Mouse (Mus musculus) forebrain, embryonic 10.5 days (tissue): ENCODE measurements around the gene Polr2j. TPM values are rescaled to one million over a fixed set of nuclear protein-coding genes. Genes with fewer than 3 reads are reported as not detected.
"Not testable (repeated sequence)": the region's sequence is repeated elsewhere in the genome, so short reads cannot be mapped to it uniquely, and the experiment has no call there.

Experiments used
- DNase-seq: peaks from one replicate; pipeline ENCODE4 v3.0.0-alpha.2; 2017; ENCODE audit warnings: low spot score; ENCODE audit errors: extremely low spot score
- H3K27ac ChIP-seq: fragments of 300-500 bp; sonication (generic); 2 replicates; pipeline ENCODE4 v1.5.1; 2016; ENCODE audit warnings: mild to moderate bottlenecking
- H3K27me3 ChIP-seq: fragments of 300-500 bp; sonication (generic); 2 replicates; pipeline ENCODE4 v1.6.1; 2016; ENCODE audit warnings: mild to moderate bottlenecking; ENCODE audit not compliant: poor library complexity, severe bottlenecking
- H3K36me3 ChIP-seq: fragments of 300-500 bp; sonication (generic); replicated peaks from 2 replicates; pipeline ENCODE4 v1.6.1; 2016; ENCODE audit warnings: mild to moderate bottlenecking, moderate library complexity
- H3K4me1 ChIP-seq: fragments of 300-500 bp; sonication (generic); 2 replicates; pipeline ENCODE4 v1.6.1; 2016
- H3K4me3 ChIP-seq: fragments of 300-500 bp; sonication (generic); 2 replicates; pipeline ENCODE4 v1.5.1; 2016; ENCODE audit warnings: mild to moderate bottlenecking, moderate library complexity
- H3K9me3 ChIP-seq: fragments of 300-500 bp; sonication (generic); 2 replicates; pipeline ENCODE4 v1.6.1; 2016; ENCODE audit warnings: mild to moderate bottlenecking, moderate library complexity
- WGBS: fragments of 180-500 bp; shearing (Covaris S2); methylation state at CpG from one replicate; pipeline ENCODE4 v1.1.7; 2016; 5-methylcytosine and 5-hydroxymethylcytosine counted together
- polyA plus RNA-seq: library from polyadenylated mRNA; unstranded; fragments of >200 nt; fragmentation: Nextera tagmentation; extraction: Ambion mirVana; gene quantifications from 2 replicates; pipeline ENCODE4 v1.2.1, GENCODE M21; 2016

Gene Polr2j
- polyA plus RNA-seq, 1 experiment from 2014 or later: 299 TPM

- Histone ChIP-seq H3K36me3 (peaks cover 91% of the 10 kb centered on the region), H3K27me3 (no peaks in the 10 kb centered on the region), H3K4me1 (peaks cover 13% of the 10 kb centered on the region), H3K4me3 (no peak overlapping the region), H3K9me3 (no peaks in the 10 kb centered on the region), H3K27ac (no peak overlapping the region)
- WGBS: 94% methylated on average over 10 of the region's 10 CpGs
- DNase-seq: no peak
Measured at GRCm38 (mm10) chr5:136122165-136122564, 5.7 kb downstream of the Polr2j start.

GRCm38 (mm10) chr5:136135571-136136291 lies 19.3 kb downstream of the Polr2j start, which contains the start of the genes Lrwd1 and Alkbh4:
Gene Lrwd1 (minus strand): TSS chr5:136136074.
Gene Alkbh4 (plus strand): TSS chr5:136136146.
- Histone ChIP-seq H3K27me3 (no peaks in the 10 kb centered on the region), H3K9me3 (no peaks in the 10 kb centered on the region), H3K36me3 (peaks cover 65% of the 10 kb centered on the region), H3K4me1 (peaks cover 25% of the 10 kb centered on the region), H3K4me3 (peak within 1 kb of the TSS; percentile 80), H3K27ac (peak within 1 kb of the TSS; percentile 89)
- DNase-seq: peak; percentile 94
- WGBS: under 1% methylated on average over 60 of the region's 60 CpGs

- Histone ChIP-seq H3K4me3 (peak overlapping the region; percentile 80), H3K9me3 (no peaks in the 10 kb centered on the region), H3K27ac (peak overlapping the region; percentile 89), H3K27me3 (no peaks in the 10 kb centered on the region), H3K4me1 (peaks cover 25% of the 10 kb centered on the region), H3K36me3 (peaks cover 65% of the 10 kb centered on the region)
- DNase-seq: no peak
- 8% methylated on average over 20 of the region's 20 CpGs for WGBS
Measured at GRCm38 (mm10) chr5:136136292-136136990, 20.0 kb downstream of the Polr2j start.

- no peak for DNase-seq
- Histone ChIP-seq H3K27me3 (no peaks in the 10 kb centered on the region), H3K4me3 (no peak overlapping the region), H3K4me1 (peaks cover 25% of the 10 kb centered on the region), H3K9me3 (no peaks in the 10 kb centered on the region), H3K36me3 (peaks cover 66% of the 10 kb centered on the region), H3K27ac (no peak overlapping the region)
- 77% methylated on average over 13 of the region's 13 CpGs for WGBS
Measured at GRCm38 (mm10) chr5:136137658-136138274, 21.3 kb downstream of the Polr2j start.

GRCm38 (mm10) chr5:136139393-136139792 lies 23.0 kb downstream of the Polr2j start:
- H3K4me3 ChIP-seq: no peak overlapping the region
- no peaks in the 10 kb centered on the region for H3K27me3 ChIP-seq
- H3K4me1 ChIP-seq: peaks cover 23% of the 10 kb centered on the region
- H3K36me3 ChIP-seq: peaks cover 49% of the 10 kb centered on the region
- WGBS: 94% methylated on average over 13 of the region's 13 CpGs
- H3K27ac ChIP-seq: no peak overlapping the region
- H3K9me3 ChIP-seq: peaks cover 8% of the 10 kb centered on the region
- no peak for DNase-seq

- no peak for DNase-seq
- Histone ChIP-seq H3K9me3 (peaks cover 8% of the 10 kb centered on the region), H3K27ac (no peak overlapping the region), H3K4me3 (no peak overlapping the region), H3K27me3 (no peaks in the 10 kb centered on the region), H3K4me1 (peaks cover 17% of the 10 kb centered on the region), H3K36me3 (peaks cover 47% of the 10 kb centered on the region)
- WGBS: 94% methylated on average over 10 of the region's 10 CpGs
Measured at GRCm38 (mm10) chr5:136140057-136140482, 23.6 kb downstream of the Polr2j start.

- Histone ChIP-seq H3K27me3 (no peaks in the 10 kb centered on the region), H3K4me3 (no peak overlapping the region), H3K4me1 (no peaks in the 10 kb centered on the region), H3K9me3 (peaks cover 8% of the 10 kb centered on the region), H3K36me3 (peaks cover 47% of the 10 kb centered on the region), H3K27ac (no peak overlapping the region)
- 83% methylated on average over 5 of the region's 5 CpGs for WGBS
- no peak for DNase-seq
Measured at GRCm38 (mm10) chr5:136142746-136143145, 26.3 kb downstream of the Polr2j start.

GRCm38 (mm10) chr5:136143161-136143755 lies 26.8 kb downstream of the Polr2j start:
- peaks cover 8% of the 10 kb centered on the region for H3K9me3 ChIP-seq
- H3K27me3 ChIP-seq: no peaks in the 10 kb centered on the region
- H3K4me1 ChIP-seq: no peaks in the 10 kb centered on the region
- DNase-seq: no peak
- H3K36me3 ChIP-seq: peaks cover 45% of the 10 kb centered on the region
- H3K4me3 ChIP-seq: no peak overlapping the region
- WGBS: 91% methylated on average over 6 of the region's 6 CpGs
- no peak overlapping the region for H3K27ac ChIP-seq

GRCm38 (mm10) chr5:136144606-136145430 lies 28.4 kb downstream of the Polr2j start:
- Histone ChIP-seq H3K27me3 (no peaks in the 10 kb centered on the region), H3K36me3 (peaks cover 29% of the 10 kb centered on the region), H3K4me1 (no peaks in the 10 kb centered on the region), H3K4me3 (no peak overlapping the region), H3K27ac (no peak overlapping the region), H3K9me3 (peaks cover 8% of the 10 kb centered on the region)
- no peak for DNase-seq
- 82% methylated on average over 12 of the region's 12 CpGs for WGBS

GRCm38 (mm10) chr5:136146936-136147335 lies 30.5 kb downstream of the Polr2j start:
- Histone ChIP-seq H3K27me3 (no peaks in the 10 kb centered on the region), H3K9me3 (peaks cover 8% of the 10 kb centered on the region), H3K36me3 (peaks cover 8% of the 10 kb centered on the region), H3K4me3 (no peak overlapping the region), H3K27ac (no peak overlapping the region), H3K4me1 (no peaks in the 10 kb centered on the region)
- WGBS: 95% methylated on average over 1 of the region's 1 CpGs
- DNase-seq: no peak

GRCm38 (mm10) chr5:136147704-136148103 lies 31.3 kb downstream of the Polr2j start:
- DNase-seq: no peak
- H3K36me3 ChIP-seq: peaks cover under 1% of the 10 kb centered on the region; the same call in 1 of the 2 replicates
- 73% methylated on average over 8 of the region's 8 CpGs for WGBS
- H3K4me3 ChIP-seq: no peak overlapping the region
- peaks cover 8% of the 10 kb centered on the region for H3K9me3 ChIP-seq
- H3K27ac ChIP-seq: no peak overlapping the region
- H3K27me3 ChIP-seq: no peaks in the 10 kb centered on the region
- H3K4me1 ChIP-seq: no peaks in the 10 kb centered on the region

GRCm38 (mm10) chr5:136149134-136149576 lies 32.7 kb downstream of the Polr2j start:
- H3K9me3 ChIP-seq, H3K27ac ChIP-seq, H3K36me3 ChIP-seq, H3K4me1 ChIP-seq, DNase-seq, H3K4me3 ChIP-seq, H3K27me3 ChIP-seq: not testable (repeated sequence)
- WGBS: 72% methylated on average over 5 of the region's 5 CpGs
